In the genomic region with DNA sequence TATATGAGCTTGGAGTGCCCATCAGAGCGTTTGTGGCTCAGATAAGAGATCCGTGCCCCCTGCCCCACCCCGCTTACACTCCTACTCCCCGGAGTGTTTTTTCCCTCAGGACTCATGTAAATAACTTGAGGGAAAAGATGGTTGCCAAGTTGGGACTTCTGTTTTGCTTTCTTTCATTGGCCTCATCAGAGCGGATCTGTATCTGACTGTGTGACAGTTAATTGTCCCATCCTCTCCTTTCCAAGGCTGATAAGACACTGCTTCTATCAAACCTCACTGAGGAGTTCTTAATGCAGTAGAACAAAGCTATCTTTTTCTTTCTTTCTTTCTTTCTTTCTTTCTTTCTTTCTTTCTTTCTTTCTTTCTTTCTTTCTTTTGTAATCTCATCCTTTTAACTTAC, we compare ENCODE assay signal across 14 mouse cellular contexts.
DNase-seq lines count a peak whose midpoint lies in the region; ATAC-seq and TF ChIP-seq lines count a peak whose summit lies in the region.
"Had no signal": no experiment of that assay in that cellular context is flagged by ENCODE, and none has a peak within 500 bp of the region (broad histone marks: within the 10 kb centered on the region; RNA-seq: fewer than 3 reads in every experiment).

No protein-coding gene starts in this region.

- H3K4me1 ChIP-seq in kidney, embryonic 15.5 days: peaks cover 73% of the 10 kb centered on the region
- peaks cover 47 to 65% of the 10 kb centered on the region in 2 experiments for H3K4me1 ChIP-seq in MEL (ENCODE audit: control insufficient read depth in 1 of 2, insufficient read depth in 2 of 2, low read length in 2 of 2)
- peaks cover 96% of the 10 kb centered on the region for H3K4me1 ChIP-seq in liver, embryonic 12.5 days

- peak; percentile 80 for TF ChIP-seq EP300 in MEL (IDR thresholded peaks at IDR 0.05; ENCODE audit: low read depth in 1 of 2, low read length in 2 of 2)

- no peak for TF ChIP-seq CTCF in gastrocnemius, adult 2 months (IDR thresholded peaks at IDR 0.05)
- TF ChIP-seq CTCF in MEL (IDR thresholded peaks at IDR 0.05 in 2 of 3, conservative IDR thresholded peaks at IDR 0.05 in 1 of 3; ENCODE audit: control insufficient read depth in 1 of 3, insufficient read depth in 1 of 3, low read depth in 2 of 3, low read length in 3 of 3, poor library complexity in 1 of 3, severe bottlenecking in 1 of 3): no peak

- no peaks in the 10 kb centered on the region for H3K9me3 ChIP-seq in kidney, embryonic 15.5 days (replicated peaks)
- H3K9me3 ChIP-seq in MEL (replicated peaks; ENCODE audit: insufficient read depth, low read length): no peaks in the 10 kb centered on the region
- H3K9me3 ChIP-seq in liver, embryonic 12.5 days (replicated peaks): no peaks in the 10 kb centered on the region

- no peak for TF ChIP-seq RAD21 in MEL (IDR thresholded peaks at IDR 0.05; ENCODE audit: low read depth, low read length)

- no peak for ATAC-seq in kidney, embryonic 15.5 days (replicated peaks; ENCODE audit: low FRiP score)
- peak; percentile 34 for ATAC-seq in liver, embryonic 12.5 days
- no peak for ATAC-seq in inflammation-experienced regulatory T-cells, adult 6 months
- ATAC-seq: forebrain, embryonic 16.5 days; hindbrain, postnatal 0 days had no signal

- 0 out of 2 replicates have a peak, but pooled peaks cover 3% of the 10 kb centered on the region for H3K36me3 ChIP-seq in kidney, embryonic 15.5 days
- H3K36me3 ChIP-seq in MEL (ENCODE audit: control insufficient read depth in 1 of 2, insufficient read depth in 2 of 2, low read length in 2 of 2): peaks cover 2 to 76% of the 10 kb centered on the region in 2 experiments; a peak in 3 of 4 replicates
- peaks cover 4% of the 10 kb centered on the region for H3K36me3 ChIP-seq in liver, embryonic 12.5 days

- H3K79me2 ChIP-seq in MEL (ENCODE audit: control insufficient read depth, insufficient read depth, low read length, poor library complexity): peaks cover 45% of the 10 kb centered on the region

- no peak for DNase-seq in gastrocnemius, adult 2 months
- DNase-seq in gastrocnemius, postnatal 36 days: no peak
- no peak for DNase-seq in kidney, postnatal 25 days
- DNase-seq in MEL (ENCODE audit: low read depth, low spot score): peak; percentile 71
- no peak for DNase-seq in urinary bladder, postnatal 10 days (ENCODE audit: low spot score)
- DNase-seq: cerebellum, adult 9-11 months; layer of hippocampus, adult 9-11 months; retina, postnatal 1 day; thymus, postnatal 14 days had no signal

- no peak overlapping the region for H3K4me2 ChIP-seq in kidney, embryonic 15.5 days
- H3K4me2 ChIP-seq in liver, embryonic 12.5 days: peak overlapping the region; percentile 55

- no peak overlapping the region for H3K9ac ChIP-seq in kidney, embryonic 15.5 days
- H3K9ac ChIP-seq in MEL (ENCODE audit: control insufficient read depth, low read depth, low read length, poor library complexity, severe bottlenecking): peak overlapping the region; percentile 51
- peak overlapping the region; percentile 55 for H3K9ac ChIP-seq in liver, embryonic 12.5 days

- no peaks in the 10 kb centered on the region for H3K27me3 ChIP-seq in kidney, embryonic 15.5 days
- no peaks in the 10 kb centered on the region for H3K27me3 ChIP-seq in MEL (ENCODE audit: control insufficient read depth in 1 of 2, insufficient read depth in 2 of 2, low read length in 2 of 2)
- H3K27me3 ChIP-seq in liver, embryonic 12.5 days (replicated peaks): no peaks in the 10 kb centered on the region

- intact Hi-C loops in gastrocnemius, adult 2 months (cut with DNase I): no loop called here
- intact Hi-C loops in gastrocnemius, postnatal 36 days (cut with DNase I): no loop called here

- peak in 1 of 2 experiments; percentile 36; a peak in 1 of 4 replicates for TF ChIP-seq POLR2A in MEL (IDR thresholded peaks at IDR 0.05; ENCODE audit: control insufficient read depth in 1 of 2, insufficient read depth in 1 of 2, low read depth in 1 of 2, low read length in 2 of 2, poor library complexity in 1 of 2)

- H3K27ac ChIP-seq in gastrocnemius, adult 2 months: peak overlapping the region; percentile 83
- peak overlapping the region; percentile 89 for H3K27ac ChIP-seq in kidney, embryonic 15.5 days
- peak overlapping the region; percentile 93 for H3K27ac ChIP-seq in MEL (ENCODE audit: control insufficient read depth, low read depth, low read length)
- peak overlapping the region; percentile 84 for H3K27ac ChIP-seq in liver, embryonic 12.5 days
- H3K27ac ChIP-seq: hindbrain, postnatal 0 days had no signal

- no peak overlapping the region for H3K4me3 ChIP-seq in gastrocnemius, adult 2 months
- no peak overlapping the region for H3K4me3 ChIP-seq in kidney, embryonic 15.5 days (replicated peaks)
- H3K4me3 ChIP-seq in MEL (ENCODE audit: control insufficient read depth in 1 of 2, insufficient read depth in 1 of 2, low read depth in 2 of 2, low read length in 2 of 2): peak overlapping the region; percentile 10 to 23; a peak in 2 of 4 replicates
- H3K4me3 ChIP-seq in liver, embryonic 12.5 days: no peak overlapping the region

- WGBS in kidney, embryonic 15.5 days: 64% methylated on average over 5 of the region's 5 CpGs
- 27% methylated on average over 5 of the region's 5 CpGs for WGBS in liver, embryonic 12.5 days (ENCODE audit: insufficient replicate concordance)

TF ChIP-seq in MEL, 35 proteins besides CTCF, POLR2A, EP300 and RAD21:
- TF ChIP-seq ELF1 (IDR thresholded peaks at IDR 0.05; ENCODE audit: low read depth, low read length) (no peak), TCF12 (IDR thresholded peaks at IDR 0.05; ENCODE audit: low read depth, low read length) (peak; percentile 67), MAZ (IDR thresholded peaks at IDR 0.05; ENCODE audit: low read depth, low read length) (peak; percentile 56; the same call in 1 of the 2 replicates), KAT2A (conservative IDR thresholded peaks at IDR 0.05; ENCODE audit: low read depth, low read length) (no peak), CHD1 (IDR thresholded peaks at IDR 0.05; ENCODE audit: low read depth, low read length) (no peak), MAX (IDR thresholded peaks at IDR 0.05; ENCODE audit: low read length) (no peak), CHD2 (IDR thresholded peaks at IDR 0.05; ENCODE audit: low read length) (no peak), MEF2A (IDR thresholded peaks at IDR 0.05; ENCODE audit: extremely low read depth, insufficient replicate concordance, low read depth, low read length, poor library complexity, severe bottlenecking) (no peak), TAL1 (IDR thresholded peaks at IDR 0.05; ENCODE audit: low read length) (no peak), POLR2AphosphoS5 (IDR thresholded peaks at IDR 0.05; ENCODE audit: borderline replicate concordance, low read depth, low read length) (no peak), ZMIZ1 (IDR thresholded peaks at IDR 0.05; ENCODE audit: low read depth, low read length) (peak; percentile 65; the same call in 1 of the 2 replicates), HCFC1 (IDR thresholded peaks at IDR 0.05; ENCODE audit: low read depth, low read length) (peak; percentile 39; the same call in 1 of the 2 replicates), USF2 (IDR thresholded peaks at IDR 0.05; ENCODE audit: borderline replicate concordance in 1 of 2, insufficient read depth in 1 of 2, low read depth in 1 of 2, low read length in 2 of 2) (no peak), MXI1 (IDR thresholded peaks at IDR 0.05; ENCODE audit: low read depth, low read length) (peak; percentile 43; the same call in 1 of the 2 replicates), ZNF384 (IDR thresholded peaks at IDR 0.05; ENCODE audit: low read depth, low read length) (0 out of 2 replicates have a peak, but pooled peaks have one; percentile 14), SMC3 (IDR thresholded peaks at IDR 0.05; ENCODE audit: low read depth, low read length) (no peak), UBTF (IDR thresholded peaks at IDR 0.05; ENCODE audit: borderline replicate concordance, insufficient read depth, low read depth, low read length) (no peak), NELFE (IDR thresholded peaks at IDR 0.05; ENCODE audit: low read depth, low read length) (no peak), GATA1 (IDR thresholded peaks at IDR 0.05; ENCODE audit: low read depth, low read length) (peak; percentile 87), TBP (IDR thresholded peaks at IDR 0.05; ENCODE audit: low read depth, low read length) (0 out of 2 replicates have a peak, but pooled peaks have one; percentile 3), MAFK (IDR thresholded peaks at IDR 0.05; ENCODE audit: borderline replicate concordance, low read depth, low read length) (0 out of 2 replicates have a peak, but pooled peaks have one; percentile 30), MYC (IDR thresholded peaks at IDR 0.05; ENCODE audit: low read depth, low read length) (no peak), USF1 (IDR thresholded peaks at IDR 0.05; ENCODE audit: low read depth, low read length) (no peak), ETS1 (IDR thresholded peaks at IDR 0.05; ENCODE audit: low read depth, low read length) (peak; percentile 79), ZC3H11A (IDR thresholded peaks at IDR 0.05; ENCODE audit: low read depth, low read length) (0 out of 2 replicates have a peak, but pooled peaks have one; percentile 20), GABPA (IDR thresholded peaks at IDR 0.05; ENCODE audit: low read depth, low read length) (no peak), MYB (IDR thresholded peaks at IDR 0.05; ENCODE audit: low read depth, low read length) (peak; percentile 77), RCOR1 (IDR thresholded peaks at IDR 0.05; ENCODE audit: low read depth, low read length) (peak; percentile 72), BHLHE40 (IDR thresholded peaks at IDR 0.05; ENCODE audit: borderline replicate concordance, low read depth, low read length) (no peak), POLR2AphosphoS2 (IDR thresholded peaks at IDR 0.05; ENCODE audit: low read length) (no peak), ZKSCAN1 (IDR thresholded peaks at IDR 0.05; ENCODE audit: low read depth, low read length) (no peak), SIN3A (IDR thresholded peaks at IDR 0.05; ENCODE audit: low read length) (peak; percentile 69), E2F4 (IDR thresholded peaks at IDR 0.05; ENCODE audit: borderline replicate concordance, low read depth, low read length) (no peak), JUND (IDR thresholded peaks at IDR 0.05; ENCODE audit: low read depth, low read length) (0 out of 2 replicates have a peak, but pooled peaks have one; percentile 13), NRF1 (IDR thresholded peaks at IDR 0.05; ENCODE audit: insufficient read depth, low read depth, low read length, poor library complexity, severe bottlenecking) (no peak)

Comparison
In these comparisons a context has a peak if more than half of its experiments do, and no peak if none do; other contexts are left out.
1. H3K4me3 ChIP-seq: peak in MEL (2 of 2); none in gastrocnemius, adult 2 months (single experiment), kidney, embryonic 15.5 days (single experiment) and liver, embryonic 12.5 days (single experiment).
2. Peak in every context shown above with its lines, with median percentiles within 50 percentile points of each other: H3K27ac ChIP-seq.